Mouse (Mus musculus): Measurements from ENCODE around the gene Ankrd35. TPM values are rescaled to one million over a fixed set of nuclear protein-coding genes. Genes with fewer than 3 reads are reported as not detected.
"Not testable (repeated sequence)": the region's sequence is repeated elsewhere in the genome, so short reads cannot be mapped to it uniquely, and the experiment has no call there.

Ankrd35 gene
- 1 to 10 TPM; 2.7 to 3.3 TPM for total RNA-seq (2021)
- long read RNA-seq, experiment 1, partial matches to known transcripts: 3 of 8 reads
- long read RNA-seq, experiment 1, other reads (novel, unspliced or antisense): 5 of 8 reads
- long read RNA-seq, experiment 2, partial matches to known transcripts: 6 of 12 reads
- long read RNA-seq, experiment 2, other reads (novel, unspliced or antisense): 5 of 12 reads

DNA sequence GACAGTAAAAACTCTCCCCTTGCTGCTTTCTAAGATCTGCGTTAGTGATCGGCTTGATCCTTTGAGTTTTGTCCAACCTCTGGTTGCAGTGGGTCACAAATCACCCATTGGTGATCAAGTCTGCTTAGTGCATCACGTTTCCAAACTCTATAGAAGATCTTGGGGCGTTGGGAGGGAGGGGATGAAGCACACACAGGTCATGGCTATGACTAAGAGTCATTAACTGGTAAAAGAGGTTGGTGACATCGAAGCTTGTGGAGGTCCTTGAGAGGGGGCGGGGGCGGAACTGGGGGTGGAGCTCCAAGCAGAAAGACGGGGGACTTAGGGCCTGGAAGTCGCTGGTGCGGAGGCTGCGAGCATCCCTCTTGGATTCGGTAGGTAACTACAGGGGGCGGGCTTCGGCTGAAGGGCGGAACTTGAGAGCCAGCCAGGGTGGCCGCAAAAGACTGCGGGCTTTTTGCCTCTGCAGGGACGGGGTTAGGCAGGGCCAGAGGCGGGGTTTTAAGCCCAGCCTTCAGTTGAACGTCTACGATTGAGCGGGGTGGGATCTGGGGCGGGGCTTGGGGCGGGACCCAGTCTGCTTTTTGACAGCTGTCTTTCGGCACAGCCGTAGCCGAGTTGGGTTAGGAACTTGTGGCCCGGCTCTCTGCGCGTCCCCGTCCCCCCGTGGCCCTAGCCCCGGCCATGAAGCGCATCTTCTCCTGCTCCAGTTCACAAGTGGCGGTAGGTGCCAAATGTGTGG lies at the start of gene Ankrd35:
Gene Ankrd35 (plus strand): TSS at position 405 of the 742 bp plus-strand sequence.
- DNase-seq (ENCODE audit: low spot score in 2 of 2): peak; percentile 32 to 42

DNA sequence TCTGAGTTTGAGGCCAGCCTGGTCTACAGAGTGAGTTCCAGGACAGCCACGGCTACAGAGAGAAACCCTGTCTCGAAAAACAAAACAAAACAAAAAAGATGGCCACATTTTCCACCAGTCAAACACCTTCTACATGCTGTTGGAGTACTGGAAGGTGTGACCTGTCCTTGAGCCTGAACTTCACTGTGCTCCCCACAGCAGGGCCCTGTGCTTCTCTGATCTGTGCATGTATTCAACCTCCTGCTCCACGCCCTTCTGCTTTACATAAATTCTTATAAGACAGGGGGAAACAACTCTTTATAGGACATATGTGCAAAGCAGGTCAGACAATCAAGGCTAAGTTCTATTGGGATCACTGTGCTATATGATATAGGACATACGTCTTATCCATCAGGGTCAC lies 46.7 kb upstream of the Ankrd35 start:
- no peak for DNase-seq (ENCODE audit: low spot score in 2 of 2)

DNA sequence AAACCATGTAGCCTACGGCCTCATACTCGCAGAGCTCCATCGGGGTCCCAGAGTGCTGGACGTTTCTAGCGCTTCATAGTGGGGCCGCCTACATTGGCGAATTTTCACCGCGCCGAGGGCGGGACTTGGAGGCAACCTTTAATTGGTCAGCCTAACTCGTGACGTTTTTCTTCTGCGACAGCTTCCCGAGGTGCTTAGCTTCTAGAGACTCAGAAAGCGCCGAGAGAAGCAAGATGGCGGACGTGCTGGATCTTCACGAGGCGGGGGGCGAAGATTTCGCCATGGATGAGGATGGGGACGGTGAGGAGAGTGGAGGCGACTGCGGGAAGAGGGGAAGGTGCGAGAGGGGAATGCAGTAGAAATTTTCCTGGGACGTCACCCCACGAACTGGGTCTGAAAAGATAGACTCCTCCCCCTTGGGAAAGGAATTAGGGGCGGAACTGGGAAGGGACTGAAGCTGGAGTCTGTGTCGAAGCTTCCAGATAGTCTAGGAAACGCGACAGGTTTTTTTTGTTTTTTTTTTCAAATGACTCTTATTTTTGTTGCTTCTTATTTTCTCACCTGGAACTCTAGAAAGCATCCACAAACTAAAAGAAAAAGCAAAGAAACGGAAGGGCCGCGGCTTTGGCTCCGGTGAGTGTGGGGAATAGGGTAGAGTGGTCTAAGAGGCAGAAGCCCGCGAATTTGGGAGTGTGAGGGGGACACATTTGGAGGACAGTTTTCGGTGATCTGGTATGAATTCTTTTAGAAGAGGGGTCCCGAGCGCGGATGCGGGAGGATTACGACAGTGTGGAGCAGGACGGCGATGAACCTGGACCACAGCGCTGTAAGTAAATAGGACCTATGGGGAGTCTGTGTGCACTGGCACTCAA lies 40.0 kb upstream of the Ankrd35 start, which contains the start of gene Rbm8a:
Gene Rbm8a (plus strand): TSS at position 205 of the 872 bp plus-strand sequence.
- peak; percentile 79 to 92 for DNase-seq (ENCODE audit: low spot score in 2 of 2)

DNA sequence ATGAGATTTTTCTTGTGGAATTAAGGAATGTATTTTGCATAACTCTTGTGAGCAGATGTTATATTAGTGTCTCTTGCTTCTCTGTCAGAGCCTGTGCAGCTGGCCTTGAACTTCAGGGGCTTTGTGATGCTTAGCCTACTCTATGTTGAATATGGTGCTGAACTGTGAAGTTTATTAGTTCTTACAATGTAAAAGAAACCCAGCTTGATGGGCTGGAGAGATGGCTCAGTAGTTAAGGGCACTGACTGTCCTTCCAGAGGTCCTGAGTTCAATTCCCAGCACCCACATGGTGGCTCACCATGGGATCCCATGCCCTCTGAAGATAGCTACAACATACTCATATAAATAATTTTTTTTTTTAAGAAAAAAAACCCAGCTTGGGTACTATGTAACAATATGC lies 37.9 kb upstream of the Ankrd35 start:
- DNase-seq (ENCODE audit: low spot score in 2 of 2): no peak

DNA sequence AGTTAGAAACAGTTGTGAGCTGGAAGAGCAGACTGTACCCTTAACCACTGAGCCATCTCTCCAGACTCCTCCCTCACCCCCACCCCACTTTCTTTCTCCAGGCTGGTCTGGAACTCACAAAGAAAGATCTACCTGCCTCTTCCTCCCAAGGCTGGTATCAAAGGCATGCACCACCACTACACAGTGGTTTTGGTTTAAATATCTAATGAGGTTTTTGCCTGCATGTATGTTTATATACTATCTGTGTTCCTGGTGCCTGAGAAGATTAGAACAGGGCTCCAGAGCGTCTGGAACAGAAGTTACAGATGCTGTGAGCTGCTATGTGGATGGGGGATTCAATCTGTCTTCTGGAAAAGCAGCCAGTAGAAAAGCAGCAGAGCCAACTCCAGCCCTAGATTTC lies 35.9 kb upstream of the Ankrd35 start:
- DNase-seq (ENCODE audit: low spot score in 2 of 2): no peak

DNA sequence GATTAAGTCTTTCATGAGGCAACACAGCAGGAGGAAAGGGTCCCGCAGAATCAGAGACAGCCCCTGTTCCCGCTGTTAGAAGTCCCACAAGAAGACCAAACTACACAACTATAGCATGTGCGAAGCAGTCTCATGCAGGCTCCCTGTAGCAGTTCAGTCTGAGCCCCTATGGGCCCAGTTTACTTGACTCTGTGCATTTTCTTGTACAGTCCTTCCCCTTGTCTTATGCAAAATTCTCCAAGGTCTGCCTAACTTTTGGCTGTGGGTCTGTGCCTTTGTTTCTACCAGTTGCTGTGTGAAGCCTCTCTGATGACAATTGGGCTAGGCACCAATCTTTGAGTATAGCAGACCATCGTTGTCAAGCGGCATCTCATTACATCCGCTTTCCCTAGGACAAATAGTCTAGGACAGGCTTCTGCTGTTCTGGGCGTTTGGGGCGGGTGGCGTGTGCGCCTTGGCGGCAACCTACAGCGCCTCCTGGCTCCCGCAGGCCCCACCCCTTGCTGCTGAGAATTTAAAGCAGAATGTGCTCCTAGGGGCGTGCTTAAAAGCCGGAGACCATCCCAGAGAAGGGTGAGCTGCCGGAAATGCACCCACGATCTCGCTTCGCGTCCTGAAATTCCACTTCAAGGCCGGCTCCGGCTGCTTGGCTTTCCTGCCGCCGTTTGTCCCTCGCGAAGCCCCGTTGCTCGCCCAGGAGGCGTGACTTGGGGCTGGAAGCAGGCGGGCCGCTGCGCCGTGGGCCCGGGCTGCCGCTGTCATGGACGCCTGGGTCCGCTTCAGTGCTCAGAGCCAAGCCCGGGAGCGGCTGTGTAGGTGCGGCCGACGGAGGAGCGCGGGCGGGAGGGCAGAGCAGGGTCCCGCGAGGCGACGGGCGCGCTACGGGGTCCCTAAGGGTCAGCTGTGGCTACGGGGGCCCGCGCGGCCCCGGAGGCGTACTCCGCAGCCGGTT lies 34.7 kb upstream of the Ankrd35 start, which contains the start of the genes Pex11b and Gm42957:
Gene Pex11b (plus strand): TSS at position 449 of the 952 bp plus-strand sequence.
Gene Gm42957 (plus strand): TSS at position 547 of the 952 bp plus-strand sequence.
- DNase-seq (ENCODE audit: low spot score in 2 of 2): peak; percentile 79 to 80

DNA sequence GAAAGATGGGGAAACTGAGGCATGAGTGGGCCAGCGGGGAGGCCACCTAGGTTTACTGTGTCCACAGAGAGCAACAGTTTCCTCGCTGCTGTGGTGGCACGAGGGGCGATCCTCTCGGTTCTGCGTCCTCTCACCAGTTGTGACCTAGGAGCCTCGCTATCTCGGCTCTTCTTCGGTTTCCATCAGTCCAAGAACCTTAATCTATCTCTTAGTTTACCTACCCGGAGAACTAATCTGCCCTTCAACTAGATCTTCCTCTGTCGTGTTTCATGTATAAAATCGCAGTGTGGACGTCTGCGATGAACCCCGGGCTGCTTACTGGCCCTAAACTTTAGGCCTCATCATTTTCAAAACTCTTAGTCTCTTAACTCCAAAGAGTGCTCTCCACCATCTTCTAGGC lies 34.0 kb upstream of the Ankrd35 start:
- DNase-seq (ENCODE audit: low spot score in 2 of 2): no peak

DNA sequence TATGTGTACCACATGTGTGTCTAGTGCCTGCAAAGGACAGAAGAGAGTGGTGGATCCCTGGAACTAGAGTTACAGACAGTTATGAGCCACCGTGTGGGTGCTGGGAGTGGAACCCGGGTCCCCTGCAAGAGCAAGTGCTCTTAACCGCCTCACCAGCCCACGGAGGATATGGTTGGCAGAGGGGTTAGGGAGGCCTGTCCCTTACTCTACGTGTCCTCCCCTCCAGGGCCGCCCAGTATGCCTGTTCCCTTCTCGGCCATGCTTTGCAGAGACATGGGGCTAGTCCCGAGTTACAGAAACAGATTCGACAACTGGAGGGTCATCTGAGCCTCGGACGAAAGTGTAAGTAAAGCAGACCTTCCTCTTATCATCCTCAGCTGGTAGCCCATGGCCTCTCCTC lies 33.5 kb upstream of the Ankrd35 start:
- no peak for DNase-seq (ENCODE audit: low spot score in 2 of 2)

DNA sequence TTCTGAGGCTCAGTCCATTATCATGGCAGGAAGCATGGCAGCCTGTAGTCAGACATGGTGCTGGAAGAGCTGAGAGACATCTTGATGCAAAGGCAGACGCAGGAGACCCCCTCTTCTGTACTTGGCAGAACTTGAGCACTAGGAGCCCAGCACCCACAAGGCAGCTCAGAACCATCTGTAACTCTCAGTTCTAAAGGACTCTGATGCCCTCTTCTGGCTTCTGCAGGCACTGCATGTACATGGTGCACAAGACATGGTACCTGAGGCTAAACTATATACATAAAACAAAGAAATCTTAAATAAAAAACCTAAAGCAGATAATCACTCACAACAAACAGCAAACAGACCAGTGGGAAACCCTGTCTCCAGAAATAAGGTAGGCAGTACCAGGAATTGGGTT lies 30.7 kb upstream of the Ankrd35 start:
- DNase-seq (ENCODE audit: low spot score in 2 of 2): peak in 1 of 2 experiments; percentile 27

DNA sequence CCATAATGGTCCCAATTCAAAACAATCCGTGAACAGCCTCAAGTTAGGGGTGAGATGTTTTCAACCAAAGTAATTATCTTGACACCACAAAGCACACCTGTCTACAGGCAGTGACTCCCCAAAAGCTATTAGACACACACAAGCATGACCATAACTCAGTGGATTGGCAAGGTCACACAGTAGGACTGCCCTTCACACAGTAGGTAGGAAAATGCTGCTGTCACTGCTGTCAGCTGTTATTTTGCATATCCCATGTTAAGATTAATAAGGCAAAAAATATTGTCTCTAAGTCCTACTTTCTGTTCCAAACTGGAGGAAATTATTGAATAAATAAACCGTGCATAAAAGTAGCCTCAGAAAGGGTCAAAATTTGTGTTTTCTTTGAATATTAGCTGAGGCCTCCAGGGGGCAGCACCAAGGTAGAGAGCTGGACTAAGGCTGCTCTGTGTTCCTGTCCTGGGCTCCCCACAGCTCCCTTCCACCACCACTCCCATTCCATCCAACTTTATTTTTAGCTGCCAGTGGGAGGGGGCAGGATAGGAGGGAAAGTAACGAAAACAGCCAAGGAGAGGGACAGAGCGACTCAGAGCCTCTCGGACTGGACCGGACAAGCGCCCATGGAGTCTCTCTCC lies 24.8 kb upstream of the Ankrd35 start, which contains the start of gene Itga10:
Gene Itga10 (plus strand): TSS at position 567 of the 632 bp plus-strand sequence.
- no peak for DNase-seq (ENCODE audit: low spot score in 2 of 2)

DNA sequence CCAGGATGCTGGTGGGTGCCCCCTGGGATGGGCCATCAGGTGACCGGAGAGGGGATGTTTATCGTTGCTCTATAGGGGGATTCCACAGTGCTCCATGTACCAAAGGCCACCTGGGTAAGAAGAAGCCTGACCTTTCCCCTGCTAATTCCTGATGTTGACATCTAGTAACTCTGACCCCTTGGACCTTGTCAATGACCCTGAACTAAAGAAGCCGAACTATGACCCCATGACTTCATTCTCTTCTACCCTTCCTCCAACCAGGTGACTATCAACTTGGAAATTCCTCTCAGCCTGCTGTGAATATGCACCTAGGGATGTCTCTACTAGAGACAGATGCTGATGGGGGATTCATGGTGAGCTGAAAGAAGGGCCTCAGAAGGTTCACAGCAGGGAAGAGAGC lies 22.6 kb upstream of the Ankrd35 start:
- no peak for DNase-seq (ENCODE audit: low spot score in 2 of 2)

DNA sequence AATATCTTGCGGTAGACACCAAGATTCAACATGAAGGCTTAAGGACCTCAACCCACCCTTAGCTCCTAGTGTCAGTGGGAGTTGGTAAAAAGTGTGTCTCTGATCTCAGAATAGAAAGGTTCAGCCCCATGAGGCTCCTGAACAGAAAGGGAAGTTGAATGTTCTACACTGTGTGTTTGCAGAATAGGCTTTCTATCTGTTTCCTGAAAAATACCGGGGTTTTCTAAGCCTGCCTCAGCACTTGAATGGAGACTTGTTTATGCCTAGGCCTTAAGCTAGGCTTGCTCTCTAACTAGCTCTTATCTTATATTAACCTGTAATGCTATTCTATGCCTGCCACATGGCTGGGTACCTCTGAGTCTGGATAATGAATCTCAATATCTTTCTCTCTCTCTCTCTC lies 9.0 kb upstream of the Ankrd35 start:
- DNase-seq (ENCODE audit: low spot score in 2 of 2): no peak

DNA sequence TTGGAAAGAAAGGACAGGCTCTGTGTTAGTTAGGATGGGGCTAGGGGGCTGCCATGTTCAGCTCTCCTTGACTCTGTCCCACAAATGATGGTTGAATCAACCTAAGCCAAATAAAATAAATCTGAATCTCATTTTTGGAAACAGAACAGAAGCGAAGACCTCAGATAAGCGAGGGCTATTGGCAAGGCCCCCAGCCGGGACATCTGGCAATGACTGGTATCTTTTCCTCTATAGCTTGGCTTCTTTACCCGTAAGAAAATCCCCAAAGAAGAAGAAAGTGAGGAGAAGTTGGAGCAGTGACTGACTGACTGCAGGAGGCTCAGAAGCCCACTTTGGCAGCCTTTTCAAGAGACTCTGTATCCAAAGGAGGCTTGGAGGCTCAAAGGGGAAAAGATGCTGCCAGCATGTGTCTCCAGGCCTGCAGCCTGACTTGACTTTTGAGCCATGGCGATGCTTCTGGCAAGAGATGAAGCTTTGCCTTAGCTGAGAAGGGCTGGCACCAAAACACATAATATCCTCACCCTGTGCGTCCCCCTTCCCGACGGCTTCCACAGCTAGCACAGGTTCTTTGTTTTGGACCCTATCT lies 7.1 kb upstream of the Ankrd35 start:
- DNase-seq (ENCODE audit: low spot score in 2 of 2): no peak

DNA sequence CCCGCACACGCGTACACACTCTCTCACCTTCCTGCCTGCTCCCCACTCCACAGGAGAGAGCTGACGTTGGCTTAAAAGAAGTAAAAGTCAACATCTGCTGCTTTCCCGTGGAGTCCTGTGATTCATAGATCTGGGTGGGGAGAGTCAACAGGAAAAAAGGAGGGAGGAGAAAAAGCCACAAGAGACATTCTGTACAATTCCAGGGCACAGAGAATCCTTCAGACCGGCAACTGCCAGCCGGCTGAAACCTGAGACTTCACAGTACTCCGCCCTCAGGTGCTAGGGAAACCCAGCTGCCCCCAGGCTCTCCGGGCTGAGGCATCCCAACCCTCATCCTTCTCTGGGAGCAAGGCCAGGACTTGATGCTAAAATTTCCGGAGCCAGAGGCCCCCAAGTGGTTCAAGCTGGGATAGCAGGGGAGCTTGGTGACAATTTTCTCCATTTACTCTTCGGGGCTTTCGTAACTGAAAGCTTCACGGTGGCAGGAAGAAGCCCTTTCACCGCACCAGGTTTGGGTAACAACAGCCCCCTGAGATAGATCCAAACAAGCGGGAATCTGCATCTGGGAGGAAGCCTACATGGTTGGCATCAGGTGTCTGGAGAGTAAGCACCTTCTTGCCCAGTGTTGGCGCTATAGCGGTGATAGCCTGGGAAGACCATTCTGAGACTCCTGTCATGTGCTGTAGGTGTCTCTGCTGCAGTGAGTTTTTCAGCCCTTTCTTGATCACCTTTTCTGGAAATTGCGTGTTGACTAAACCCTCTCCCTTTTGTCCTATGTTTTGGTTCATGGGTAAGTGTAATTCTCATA lies 6.3 kb upstream of the Ankrd35 start:
- peak; percentile 54 to 68 for DNase-seq (ENCODE audit: low spot score in 2 of 2)

DNA sequence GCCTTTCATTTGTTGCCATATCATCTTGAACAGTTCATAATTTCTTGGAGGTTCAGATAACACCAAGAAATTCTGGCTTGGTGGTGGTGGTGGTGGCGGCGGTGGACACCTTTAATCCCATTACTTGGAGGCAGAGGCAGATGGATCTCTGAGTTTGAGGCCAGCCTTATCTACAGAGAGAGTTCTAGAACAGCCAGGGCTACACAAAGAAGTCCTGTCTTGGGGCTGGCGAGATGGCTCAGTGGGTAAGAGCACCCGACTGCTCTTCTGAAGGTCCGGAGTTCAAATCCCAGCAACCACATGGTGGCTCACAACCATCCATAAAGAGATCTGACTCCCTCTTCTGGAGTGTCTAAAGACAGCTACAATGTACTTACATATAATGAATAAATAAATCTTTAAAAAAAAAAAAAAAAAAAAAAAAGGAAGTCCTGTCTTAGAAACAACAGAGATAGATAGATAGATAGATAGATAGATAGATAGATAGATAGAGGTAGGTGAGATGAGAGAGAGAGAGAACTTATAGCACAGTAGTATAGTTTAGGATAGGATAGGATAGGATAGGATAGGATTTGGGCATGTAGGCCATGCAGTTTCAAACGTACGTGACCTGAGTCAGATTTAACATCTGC lies 4.1 kb upstream of the Ankrd35 start:
- not testable (repeated sequence) for DNase-seq (ENCODE audit: low spot score in 2 of 2)

DNA sequence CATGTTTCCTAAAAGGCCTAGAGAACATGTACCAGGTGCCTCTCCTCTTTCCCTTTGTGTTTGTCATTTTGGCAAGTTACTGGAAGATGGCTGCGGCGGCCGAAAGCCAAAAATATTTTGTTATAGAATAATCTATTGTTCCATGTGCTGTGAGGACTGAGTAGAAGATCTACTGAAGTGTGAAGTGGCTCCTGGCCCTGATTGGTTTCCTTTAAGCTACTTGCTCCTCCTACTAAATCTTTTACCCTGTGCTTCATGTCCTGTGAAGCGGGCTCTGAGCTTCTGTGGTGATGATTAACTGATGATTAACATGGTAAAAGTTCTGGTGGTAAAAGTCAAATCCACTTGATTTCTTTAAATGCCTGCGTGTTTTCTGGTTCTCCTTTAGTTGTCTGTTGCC lies 3.0 kb upstream of the Ankrd35 start:
- no peak for DNase-seq (ENCODE audit: low spot score in 2 of 2)

DNA sequence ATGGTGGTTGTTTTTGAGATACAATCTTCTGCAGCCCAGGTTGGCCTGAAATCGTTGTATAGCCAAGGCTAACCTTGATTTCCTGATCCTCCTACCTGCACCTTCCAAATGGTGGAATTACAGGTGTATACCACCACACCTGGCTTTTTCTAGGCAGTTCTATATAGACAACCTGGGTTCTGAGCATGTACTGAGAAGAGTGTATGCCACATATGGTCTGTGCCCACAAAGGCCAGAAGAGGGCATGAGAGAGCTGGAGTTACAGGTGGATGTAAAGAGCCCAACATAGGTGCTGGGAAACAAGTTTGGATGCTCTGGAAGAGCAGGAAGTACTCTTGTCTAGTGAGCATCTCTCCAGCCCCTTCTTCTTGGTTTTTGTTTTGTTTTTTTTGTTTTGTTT lies 2.6 kb upstream of the Ankrd35 start:
- DNase-seq (ENCODE audit: low spot score in 2 of 2): no peak

DNA sequence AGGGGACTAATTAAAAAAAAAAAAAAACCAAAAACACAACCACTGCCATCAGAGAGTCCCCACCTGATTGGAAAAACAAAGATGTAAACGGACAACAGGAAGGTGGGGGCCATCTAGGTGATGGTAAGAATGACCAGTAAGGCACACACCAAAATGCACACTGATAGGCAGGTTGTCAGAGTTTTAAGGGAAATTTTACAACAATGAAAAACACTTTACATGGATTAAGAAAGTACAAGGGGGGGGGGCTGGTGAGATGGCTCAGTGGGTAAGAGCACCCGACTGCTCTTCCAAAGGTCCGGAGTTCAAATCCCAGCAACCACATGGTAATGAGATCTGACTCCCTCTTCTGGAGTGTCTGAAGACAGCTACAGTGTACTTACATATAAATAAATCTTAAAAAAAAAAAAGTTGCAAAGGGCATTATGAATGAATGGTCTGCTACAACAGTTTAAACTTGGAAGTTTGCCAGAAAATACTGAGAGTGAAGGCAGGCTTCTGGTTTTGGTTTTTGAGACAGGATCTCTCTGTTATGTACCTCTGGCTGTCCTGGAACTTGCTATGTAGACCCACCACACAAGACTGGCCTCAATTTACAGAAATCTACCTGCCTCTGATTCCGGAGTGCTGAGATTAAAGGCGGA lies 1.4 kb upstream of the Ankrd35 start:
- no peak for DNase-seq (ENCODE audit: low spot score in 2 of 2)
